Mouse (Mus musculus) effector memory CD4-positive, alpha-beta T cell, adult 5 months (primary cell): ENCODE results near the gene Rlbp1. TPM values are rescaled to one million over a fixed set of nuclear protein-coding genes. Genes with fewer than 3 reads are reported as not detected.

Experiments
- polyA plus RNA-seq: library from polyadenylated mRNA; unstranded; fragments of 100-300 nt; shearing (Covaris generic); gene quantifications from one replicate; pipeline ENCODE4 v1.2.1, GENCODE M21; 2017

Gene Rlbp1
- not detected for polyA plus RNA-seq

DNA sequence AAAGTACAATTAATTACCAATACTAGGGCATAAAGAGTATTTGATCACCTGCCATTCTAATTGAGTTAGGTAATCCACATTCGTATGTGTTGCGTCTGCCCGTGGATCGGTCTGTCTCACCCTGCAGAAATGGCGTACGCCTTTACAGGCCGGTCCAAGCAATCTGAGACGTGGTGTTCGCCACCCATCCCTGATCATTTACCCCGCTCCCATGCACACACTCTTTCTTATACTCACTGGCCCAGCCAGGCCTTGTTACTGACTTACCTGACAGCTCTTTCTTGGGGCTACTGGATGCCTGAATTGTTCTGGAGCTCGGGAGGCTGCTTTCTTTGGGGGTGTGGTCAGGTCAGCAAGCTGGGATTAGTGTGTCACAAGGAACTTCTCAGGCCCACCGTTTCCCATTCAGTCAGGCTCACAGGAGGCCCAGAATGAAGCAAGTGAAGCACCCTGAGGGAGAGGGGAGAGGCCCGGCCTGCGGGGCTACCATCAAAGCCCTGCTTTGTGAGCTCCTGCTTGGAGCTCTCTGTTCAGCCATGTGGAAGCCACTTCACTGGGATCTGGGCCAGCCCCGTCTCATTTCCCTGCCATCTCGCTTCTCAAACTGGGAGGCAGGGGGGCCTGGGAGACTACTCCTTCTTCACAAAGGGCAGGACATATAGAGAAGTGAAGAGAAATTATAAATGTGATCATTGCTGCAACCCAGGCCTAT, at the start of gene Rlbp1:
TSS of gene Rlbp1 (minus strand) at position 627 of the 712 bp plus-strand sequence.

DNA sequence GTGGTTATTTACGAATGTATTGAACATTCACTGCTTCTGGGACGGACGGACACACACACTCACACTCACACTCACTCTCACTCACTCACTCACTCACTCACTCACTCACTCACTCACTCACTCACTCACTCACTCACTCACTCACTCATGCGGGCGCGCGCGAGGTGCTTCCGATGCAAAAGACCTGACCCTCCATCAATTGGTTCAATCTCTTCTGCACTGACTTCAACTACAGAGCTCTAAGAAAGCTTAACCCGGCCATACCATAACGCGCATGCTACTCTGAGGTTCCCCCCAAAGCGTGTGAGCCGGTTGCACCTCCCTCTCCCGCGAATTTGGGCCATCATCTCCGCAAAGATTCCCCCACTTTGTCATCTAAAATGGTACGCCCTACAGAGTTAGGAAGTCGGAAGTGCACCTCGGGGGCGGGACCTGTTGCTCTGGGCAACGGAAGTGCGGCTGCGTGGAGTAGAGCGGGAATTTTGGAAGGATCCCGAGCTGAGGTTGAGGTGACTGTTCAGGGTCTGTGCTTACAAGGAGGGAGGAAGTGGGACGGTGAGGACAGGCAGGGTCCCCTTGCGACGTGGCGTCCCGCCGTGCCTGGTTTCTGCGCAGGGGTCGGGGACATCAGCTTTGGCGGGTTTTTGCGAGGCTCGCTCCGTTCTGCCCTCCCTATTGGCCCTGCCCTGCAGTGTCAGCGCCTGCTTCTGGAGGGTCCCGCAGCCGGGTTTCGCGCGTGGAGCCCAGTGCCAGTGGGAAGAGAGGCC, 5.2 kb upstream of the Rlbp1 start, which contains the start of gene Fanci:
TSS of gene Fanci (plus strand) at position 47 of the 767 bp plus-strand sequence.

Other genes starting within 250 kb of the Rlbp1 start
- gene Mfge8, start 238.0 kb downstream of the Rlbp1 start, polyA plus RNA-seq = 8.7 TPM
- 19.5 TPM for gene Abhd2, start 113.8 kb downstream of the Rlbp1 start, polyA plus RNA-seq
- 2.8 TPM for gene Fanci, start 4.9 kb upstream of the Rlbp1 start, polyA plus RNA-seq
- 109 TPM for gene Polg, start 79.3 kb upstream of the Rlbp1 start, polyA plus RNA-seq
- not detected for gene Rhcg, start 230.6 kb upstream of the Rlbp1 start, polyA plus RNA-seq